Mouse (Mus musculus) midbrain, embryonic 15.5 days (tissue): ENCODE measurements around the gene Oprm1. TPM values are rescaled to one million over a fixed set of nuclear protein-coding genes. Genes with fewer than 3 reads are reported as not detected.

Experiments used
- ATAC-seq: fragments of 200-750 bp; cut with Nextera tagmentation; replicated peaks from 2 replicates; pipeline ENCODE4 v1.8.0; 2017; ENCODE audit warnings: moderate TSS enrichment
- H3K27ac ChIP-seq: fragments of 300-500 bp; sonication (generic); 2 replicates; pipeline ENCODE4 v1.5.1; 2015; ENCODE audit warnings: mild to moderate bottlenecking, inconsistent platforms
- H3K27me3 ChIP-seq: fragments of 300-500 bp; sonication (generic); replicated peaks from 2 replicates; pipeline ENCODE4 v1.6.1; 2015; ENCODE audit warnings: inconsistent platforms
- H3K36me3 ChIP-seq: fragments of 300-500 bp; sonication (generic); replicated peaks from 2 replicates; pipeline ENCODE4 v1.6.1; 2015; ENCODE audit warnings: inconsistent platforms
- H3K4me1 ChIP-seq: fragments of 300-500 bp; sonication (generic); 2 replicates; pipeline ENCODE4 v1.6.1; 2015; ENCODE audit warnings: inconsistent platforms
- H3K4me2 ChIP-seq: fragments of 300-500 bp; sonication (generic); 2 replicates; pipeline ENCODE4 v1.6.1; 2015; ENCODE audit warnings: inconsistent platforms, mild to moderate bottlenecking, moderate library complexity
- H3K4me3 ChIP-seq: fragments of 300-500 bp; sonication (generic); 2 replicates; pipeline ENCODE4 v1.5.1; 2015; ENCODE audit warnings: mild to moderate bottlenecking, inconsistent platforms
- H3K9ac ChIP-seq: fragments of 300-500 bp; sonication (generic); 2 replicates; pipeline ENCODE4 v1.6.1; 2015; ENCODE audit warnings: mild to moderate bottlenecking, inconsistent platforms
- H3K9me3 ChIP-seq: fragments of 300-500 bp; sonication (generic); 2 replicates; pipeline ENCODE4 v1.6.1; 2016; ENCODE audit warnings: inconsistent platforms
- WGBS: fragments of 180-500 bp; shearing (Covaris S2); methylation state at CpG from one replicate; pipeline ENCODE4 v1.1.7; 2015; ENCODE audit warnings: mixed read lengths; 5-methylcytosine and 5-hydroxymethylcytosine counted together
- polyA plus RNA-seq: library from polyadenylated mRNA; unstranded; fragments of >200 nt; fragmentation: Nextera tagmentation; extraction: Ambion mirVana; gene quantifications from 2 replicates; pipeline ENCODE4 v1.2.1, GENCODE M21; 2015

Gene Oprm1
- 1.8 and 2.1 TPM in 2 replicates for polyA plus RNA-seq

- Histone ChIP-seq H3K36me3 (no peaks in the 10 kb centered on the region), H3K9me3 (no peaks in the 10 kb centered on the region), H3K4me2 (no peak within 1 kb of the TSS), H3K9ac (no peak within 1 kb of the TSS), H3K4me3 (no peak within 1 kb of the TSS), H3K4me1 (no peaks in the 10 kb centered on the region), H3K27ac (no peak within 1 kb of the TSS), H3K27me3 (no peaks in the 10 kb centered on the region)
- WGBS, result 92% methylated on average over 3 of the region's 3 CpGs
- ATAC-seq, result no peak
These were observed at the start of gene Oprm1 for GRCm38 (mm10) chr10:6758206-6758605. Gene Oprm1, plus strand, starts transcription at chr10:6758506.

- WGBS, result 85% methylated on average over 4 of the region's 4 CpGs
- no peak overlapping the region for H3K9ac ChIP-seq
- H3K9me3 ChIP-seq, result no peaks in the 10 kb centered on the region
- no peaks in the 10 kb centered on the region for H3K27me3 ChIP-seq
- no peaks in the 10 kb centered on the region for H3K4me1 ChIP-seq
- no peaks in the 10 kb centered on the region for H3K36me3 ChIP-seq
- no peak for ATAC-seq
- no peak overlapping the region for H3K4me2 ChIP-seq
- no peak overlapping the region for H3K4me3 ChIP-seq
- H3K27ac ChIP-seq, result no peak overlapping the region
These were observed 40.9 kb upstream of the Oprm1 start for GRCm38 (mm10) chr10:6717181-6717948.

GRCm38 (mm10) chr10:6723765-6724164, 34.5 kb upstream of the Oprm1 start:
- H3K4me1 ChIP-seq, result no peaks in the 10 kb centered on the region
- no peak overlapping the region for H3K9ac ChIP-seq
- WGBS, result 87% methylated on average over 1 of the region's 1 CpGs
- no peak overlapping the region for H3K4me3 ChIP-seq
- H3K4me2 ChIP-seq, result no peak overlapping the region
- H3K9me3 ChIP-seq, result no peaks in the 10 kb centered on the region
- ATAC-seq, result no peak
- H3K27me3 ChIP-seq, result no peaks in the 10 kb centered on the region
- H3K36me3 ChIP-seq, result no peaks in the 10 kb centered on the region
- no peak overlapping the region for H3K27ac ChIP-seq

- H3K4me3 ChIP-seq, result no peak overlapping the region
- 90% methylated on average over 3 of the region's 3 CpGs for WGBS
- H3K9ac ChIP-seq, result no peak overlapping the region
- no peak overlapping the region for H3K4me2 ChIP-seq
- no peaks in the 10 kb centered on the region for H3K4me1 ChIP-seq
- no peak for ATAC-seq
- H3K27me3 ChIP-seq, result no peaks in the 10 kb centered on the region
- no peaks in the 10 kb centered on the region for H3K36me3 ChIP-seq
- no peaks in the 10 kb centered on the region for H3K9me3 ChIP-seq
- H3K27ac ChIP-seq, result no peak overlapping the region
These were observed 29.8 kb upstream of the Oprm1 start for GRCm38 (mm10) chr10:6728469-6728868.

GRCm38 (mm10) chr10:6753375-6753774, 4.9 kb upstream of the Oprm1 start:
- Histone ChIP-seq H3K27ac (no peak overlapping the region), H3K4me1 (no peaks in the 10 kb centered on the region), H3K27me3 (no peaks in the 10 kb centered on the region), H3K4me3 (no peak overlapping the region), H3K36me3 (no peaks in the 10 kb centered on the region), H3K9me3 (no peaks in the 10 kb centered on the region), H3K4me2 (no peak overlapping the region), H3K9ac (no peak overlapping the region)
- 90% methylated on average over 5 of the region's 5 CpGs for WGBS
- no peak for ATAC-seq

- ATAC-seq, result no peak
- no peak within 1 kb of the TSS for H3K4me2 ChIP-seq
- no peaks in the 10 kb centered on the region for H3K27me3 ChIP-seq
- H3K27ac ChIP-seq, result no peak within 1 kb of the TSS
- no peak within 1 kb of the TSS for H3K9ac ChIP-seq
- 91% methylated on average over 2 of the region's 2 CpGs for WGBS
- H3K4me1 ChIP-seq, result no peaks in the 10 kb centered on the region
- no peaks in the 10 kb centered on the region for H3K9me3 ChIP-seq
- H3K36me3 ChIP-seq, result no peaks in the 10 kb centered on the region
- no peak within 1 kb of the TSS for H3K4me3 ChIP-seq
These were observed 3.0 kb downstream of the Oprm1 start, which contains the start of gene Gm10945 for GRCm38 (mm10) chr10:6761287-6761811. Gene Gm10945, minus strand, starts transcription at chr10:6761761.

GRCm38 (mm10) chr10:6788517-6789237, 30.4 kb downstream of the Oprm1 start:
- H3K4me3 ChIP-seq, result peak overlapping the region; percentile 46
- 0 out of 2 replicates have a peak, but pooled peaks cover 4% of the 10 kb centered on the region for H3K4me1 ChIP-seq
- ATAC-seq, result peak; percentile 91
- no peaks in the 10 kb centered on the region for H3K9me3 ChIP-seq
- no peaks in the 10 kb centered on the region for H3K36me3 ChIP-seq
- H3K4me2 ChIP-seq, result peak overlapping the region; percentile 72
- WGBS, result 4% methylated on average over 25 of the region's 25 CpGs
- no peaks in the 10 kb centered on the region; the same call in 1 of the 2 replicates for H3K27me3 ChIP-seq
- no peak overlapping the region for H3K27ac ChIP-seq
- H3K9ac ChIP-seq, result peak overlapping the region; percentile 45

GRCm38 (mm10) chr10:6790226-6790625, 31.9 kb downstream of the Oprm1 start:
- no peaks in the 10 kb centered on the region; the same call in 1 of the 2 replicates for H3K27me3 ChIP-seq
- no peak overlapping the region for H3K9ac ChIP-seq
- 0 out of 2 replicates have a peak, but pooled peaks cover 4% of the 10 kb centered on the region for H3K4me1 ChIP-seq
- H3K27ac ChIP-seq, result no peak overlapping the region
- no peak for ATAC-seq
- no peaks in the 10 kb centered on the region for H3K36me3 ChIP-seq
- no peaks in the 10 kb centered on the region for H3K9me3 ChIP-seq
- H3K4me2 ChIP-seq, result peak overlapping the region; percentile 13; the same call in 1 of the 2 replicates
- H3K4me3 ChIP-seq, result peak overlapping the region; percentile 46; the same call in 1 of the 2 replicates

GRCm38 (mm10) chr10:6820626-6821025, 62.3 kb downstream of the Oprm1 start:
- H3K4me1 ChIP-seq, result no peaks in the 10 kb centered on the region
- no peaks in the 10 kb centered on the region for H3K36me3 ChIP-seq
- no peak overlapping the region for H3K4me3 ChIP-seq
- H3K4me2 ChIP-seq, result no peak overlapping the region
- 12% methylated on average over 1 of the region's 1 CpGs for WGBS
- no peaks in the 10 kb centered on the region for H3K9me3 ChIP-seq
- H3K27ac ChIP-seq, result no peak overlapping the region
- no peak overlapping the region for H3K9ac ChIP-seq
- H3K27me3 ChIP-seq, result no peaks in the 10 kb centered on the region
- no peak for ATAC-seq

GRCm38 (mm10) chr10:6842225-6842624, 83.9 kb downstream of the Oprm1 start:
- Histone ChIP-seq H3K27me3 (no peaks in the 10 kb centered on the region), H3K4me1 (no peaks in the 10 kb centered on the region), H3K4me2 (no peak overlapping the region), H3K9me3 (no peaks in the 10 kb centered on the region), H3K4me3 (no peak overlapping the region), H3K9ac (no peak overlapping the region), H3K27ac (no peak overlapping the region), H3K36me3 (no peaks in the 10 kb centered on the region)
- no peak for ATAC-seq
- WGBS, result 82% methylated on average over 1 of the region's 1 CpGs

- Histone ChIP-seq H3K4me3 (no peak overlapping the region), H3K36me3 (no peaks in the 10 kb centered on the region), H3K27me3 (no peaks in the 10 kb centered on the region), H3K4me1 (0 out of 2 replicates have a peak, but pooled peaks cover 3% of the 10 kb centered on the region), H3K9me3 (no peaks in the 10 kb centered on the region), H3K4me2 (no peak overlapping the region), H3K27ac (no peak overlapping the region), H3K9ac (no peak overlapping the region)
- ATAC-seq, result no peak
- WGBS, result 59% methylated on average over 1 of the region's 1 CpGs
These were observed 88.0 kb downstream of the Oprm1 start for GRCm38 (mm10) chr10:6846283-6846682.

GRCm38 (mm10) chr10:6848162-6848754, 90.0 kb downstream of the Oprm1 start:
- no peaks in the 10 kb centered on the region for H3K9me3 ChIP-seq
- no peaks in the 10 kb centered on the region for H3K27me3 ChIP-seq
- no peak overlapping the region for H3K9ac ChIP-seq
- H3K4me1 ChIP-seq, result 0 out of 2 replicates have a peak, but pooled peaks cover 3% of the 10 kb centered on the region
- H3K36me3 ChIP-seq, result no peaks in the 10 kb centered on the region
- H3K27ac ChIP-seq, result no peak overlapping the region
- ATAC-seq, result no peak
- H3K4me3 ChIP-seq, result no peak overlapping the region
- 41% methylated on average over 7 of the region's 7 CpGs for WGBS
- no peak overlapping the region for H3K4me2 ChIP-seq
